Mouse (Mus musculus) ES-CJ7 (cell line): ENCODE results near the gene Fev.

ENCODE experiments used
- DNase-seq: peaks from one replicate; pipeline ENCODE4 v3.0.0; 2011; ENCODE audit warnings: low read depth, low spot score

The Fev gene

DNA sequence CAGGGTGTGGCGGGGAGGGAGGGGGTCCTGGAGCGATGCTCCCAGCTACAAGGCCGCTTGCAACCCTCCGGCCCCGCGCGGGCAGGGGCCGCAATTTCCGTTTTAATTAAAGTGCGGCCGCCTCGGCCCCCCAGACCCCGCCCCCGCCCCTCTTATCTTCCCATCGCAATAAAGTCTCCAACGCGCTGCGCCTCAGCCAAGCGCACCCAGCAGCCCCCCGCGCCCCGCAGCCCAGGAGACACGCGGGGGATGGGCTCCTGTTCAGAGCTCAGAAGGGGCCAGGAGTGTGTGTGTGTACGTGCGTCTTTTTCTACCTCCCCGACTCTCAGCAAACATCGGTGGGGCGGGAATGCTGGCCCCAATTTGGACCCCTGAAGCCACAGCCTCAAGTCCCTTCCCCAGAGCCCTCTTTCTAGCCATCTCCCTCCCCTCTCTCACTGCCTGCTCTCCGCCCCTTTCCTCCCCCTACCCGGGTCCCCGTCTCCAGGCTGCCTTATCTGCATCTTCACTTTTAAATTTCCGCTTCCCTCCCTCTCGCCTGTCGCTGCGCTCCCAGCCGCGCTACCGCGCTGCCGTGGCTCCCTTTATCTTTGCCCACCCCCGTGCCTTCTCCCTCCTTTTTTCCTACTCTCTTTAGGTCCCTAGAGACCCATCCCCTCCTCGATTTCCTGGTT is at the start of gene Fev:
Fev (minus strand) TSS at position 51 of the 674 bp plus-strand sequence.
- peak; percentile 88 for DNase-seq

DNA sequence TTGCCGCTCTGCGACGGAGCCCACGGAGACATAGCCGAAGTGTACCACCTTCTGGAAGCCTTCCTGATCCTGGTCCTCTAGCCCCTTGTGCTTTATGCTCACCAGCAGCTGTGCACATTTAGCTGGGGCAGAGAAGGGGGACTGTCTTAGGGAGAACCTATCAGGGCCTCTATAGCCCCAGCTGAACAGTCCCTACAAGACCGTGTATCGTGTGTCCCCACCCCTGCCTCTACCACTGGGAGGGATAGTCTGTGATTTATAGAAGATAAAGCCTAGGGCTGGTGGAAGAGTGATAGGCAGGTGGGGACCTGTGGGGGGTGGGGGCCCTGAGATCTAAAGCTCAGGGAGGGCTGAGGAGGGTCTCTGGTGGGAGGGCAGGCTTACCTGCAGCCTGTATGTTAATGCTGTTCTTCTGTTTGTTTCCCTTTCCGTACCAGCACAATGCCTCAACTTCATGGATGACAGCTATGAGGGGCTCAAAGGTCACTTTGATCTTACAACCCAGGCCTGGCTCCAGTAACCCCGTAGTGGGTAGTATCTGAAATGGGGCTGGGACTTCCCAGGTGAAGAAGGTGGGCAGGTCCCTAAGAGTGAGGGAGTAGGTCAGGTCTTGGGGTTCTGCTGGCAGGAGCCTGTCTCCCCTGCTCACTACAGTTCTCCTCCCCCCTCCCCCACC is 42.5 kb upstream of the Fev start:
- no peak for DNase-seq

DNA sequence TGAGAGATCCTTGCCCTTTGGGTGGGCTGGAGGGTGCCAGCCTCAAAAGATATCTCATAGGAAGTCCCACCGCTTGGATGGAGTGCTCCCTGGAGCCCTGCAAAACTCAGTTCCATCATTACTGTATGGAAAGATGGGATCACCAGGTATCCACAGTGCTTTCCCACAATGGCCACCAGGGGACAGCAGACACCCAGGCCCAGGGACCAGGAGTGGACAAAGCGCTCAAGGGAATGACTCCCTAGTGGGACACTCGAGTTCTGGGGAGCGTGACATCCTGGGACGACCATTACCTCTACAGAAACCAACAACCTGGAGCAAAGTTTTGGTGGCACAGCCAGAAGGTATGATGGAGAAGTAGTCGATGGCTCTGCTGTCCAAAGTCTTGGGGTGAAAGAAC is 41.5 kb upstream of the Fev start:
- peak; percentile 44 for DNase-seq

DNA sequence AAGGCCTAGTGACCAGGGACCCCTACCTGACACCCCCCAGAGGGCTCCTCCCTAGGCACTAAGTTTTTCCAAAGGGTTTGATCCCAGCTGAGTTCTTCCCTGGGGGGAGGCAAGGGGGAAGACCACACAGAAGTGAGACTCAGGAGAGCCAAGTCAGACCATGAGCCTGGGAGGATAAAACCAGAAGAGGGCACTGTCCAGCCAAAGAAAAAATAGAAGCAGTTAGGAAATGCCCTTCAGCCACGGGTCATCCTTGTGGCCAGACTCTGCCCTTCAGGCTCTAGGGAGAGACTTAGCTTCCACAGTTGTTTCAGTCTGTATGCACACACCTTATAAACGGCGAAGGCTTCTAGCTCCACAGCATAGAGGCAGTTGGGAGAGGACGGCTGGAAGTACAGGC is 39.2 kb upstream of the Fev start:
- no peak for DNase-seq

DNA sequence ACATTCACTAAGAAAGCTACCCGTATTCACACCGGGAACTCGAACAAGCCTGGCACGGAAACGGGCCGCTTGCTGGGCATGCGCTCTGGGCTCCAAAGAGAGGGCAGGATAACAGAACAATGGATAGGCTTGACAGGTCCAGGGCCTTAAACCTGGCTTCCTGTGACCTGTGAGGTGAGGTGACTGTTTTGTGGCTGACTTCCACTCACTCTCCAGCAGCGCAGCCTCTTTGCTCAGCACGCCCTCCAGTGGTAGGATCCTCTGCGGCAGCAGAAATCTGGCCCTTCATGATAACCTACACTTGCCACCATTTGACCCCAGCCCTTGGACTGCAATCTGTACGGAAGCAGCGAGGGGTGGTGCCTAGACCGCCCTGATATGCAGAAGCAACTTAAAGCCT is 30.5 kb upstream of the Fev start:
- DNase-seq, result peak; percentile 70

DNA sequence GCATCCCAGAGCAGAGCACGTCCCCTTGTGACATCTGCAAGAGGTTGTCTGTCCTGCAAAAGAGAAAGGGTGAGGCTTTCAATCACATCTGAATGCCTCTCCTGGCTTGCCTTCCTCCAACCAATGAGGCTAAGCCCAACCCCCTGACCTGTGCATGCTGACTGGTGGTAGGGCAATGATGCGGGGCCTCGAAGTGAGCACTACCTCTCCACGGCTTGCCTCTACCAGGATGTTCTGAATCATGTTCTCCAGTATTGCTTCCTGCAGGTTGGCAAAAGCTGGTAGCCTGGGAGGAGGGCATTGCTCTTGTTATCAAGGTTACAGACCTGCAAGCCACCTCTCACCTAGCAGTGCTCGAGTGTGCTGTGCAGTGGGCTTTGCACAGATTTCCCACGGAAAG is 17.0 kb upstream of the Fev start:
- no peak for DNase-seq

DNA sequence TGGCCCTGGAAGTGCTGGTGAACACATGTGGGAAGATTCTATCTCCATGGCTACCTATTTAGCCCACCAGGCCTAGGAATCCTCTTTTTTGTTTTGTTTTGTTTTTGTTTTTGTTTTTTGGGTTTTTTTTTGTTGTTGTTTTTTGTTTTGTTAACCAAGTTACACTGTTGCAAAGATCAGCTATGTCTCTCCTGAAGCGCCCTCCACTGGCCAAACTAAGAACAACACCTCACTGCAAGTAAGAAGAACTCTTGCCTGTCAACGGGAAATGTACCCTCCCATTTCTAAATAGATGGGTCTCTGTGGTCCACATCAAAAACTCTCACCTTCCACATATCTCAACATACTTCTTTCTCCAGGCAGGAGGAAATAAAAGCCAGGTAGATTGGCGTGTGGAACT is 16.5 kb upstream of the Fev start:
- peak; percentile 90 for DNase-seq

DNA sequence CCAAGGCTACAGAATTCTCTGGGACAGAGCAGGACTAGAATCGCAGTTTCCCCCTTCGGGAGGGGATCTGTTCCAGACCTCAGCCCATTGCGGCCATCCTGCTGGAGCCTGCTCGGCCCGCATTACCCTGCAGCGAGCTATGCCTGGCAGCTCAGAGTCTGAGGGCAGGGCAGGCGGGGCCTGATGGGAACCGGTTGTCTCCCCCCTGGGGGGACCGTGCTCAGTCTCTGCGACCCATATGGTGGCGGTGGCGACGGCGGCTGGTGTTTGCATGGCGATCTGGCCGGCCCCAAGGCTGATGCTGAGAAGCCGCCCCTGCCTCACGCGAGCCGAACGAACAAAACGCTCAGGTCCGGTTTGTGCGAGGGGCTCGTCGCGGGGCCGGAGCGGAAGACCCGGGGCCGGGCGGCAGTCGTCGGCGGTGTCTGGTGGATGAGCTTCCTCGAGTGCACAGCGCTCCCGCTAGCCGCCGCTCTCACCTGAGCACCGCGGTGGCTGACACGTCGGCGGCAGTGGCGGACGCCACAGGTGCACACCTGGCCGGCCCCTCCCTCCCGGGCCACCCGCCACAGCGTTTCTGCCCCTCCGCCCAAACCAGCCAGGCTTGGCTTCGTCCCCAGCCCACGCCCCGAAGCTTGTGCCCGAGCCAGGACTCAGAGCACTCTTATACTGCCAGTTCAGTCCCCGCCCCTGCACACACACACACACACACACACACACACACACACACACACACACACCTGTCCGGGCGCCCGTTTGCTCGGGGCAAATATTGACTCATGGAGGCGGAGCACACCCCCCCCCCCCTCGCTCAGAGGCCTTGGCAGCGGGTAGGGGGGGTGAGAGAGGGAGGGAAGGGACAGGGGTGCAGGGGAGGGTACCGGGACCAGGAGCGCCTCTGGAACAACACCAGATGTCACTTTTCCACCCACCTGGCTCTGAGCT is 15.4 kb upstream of the Fev start:
- DNase-seq, result no peak

DNA sequence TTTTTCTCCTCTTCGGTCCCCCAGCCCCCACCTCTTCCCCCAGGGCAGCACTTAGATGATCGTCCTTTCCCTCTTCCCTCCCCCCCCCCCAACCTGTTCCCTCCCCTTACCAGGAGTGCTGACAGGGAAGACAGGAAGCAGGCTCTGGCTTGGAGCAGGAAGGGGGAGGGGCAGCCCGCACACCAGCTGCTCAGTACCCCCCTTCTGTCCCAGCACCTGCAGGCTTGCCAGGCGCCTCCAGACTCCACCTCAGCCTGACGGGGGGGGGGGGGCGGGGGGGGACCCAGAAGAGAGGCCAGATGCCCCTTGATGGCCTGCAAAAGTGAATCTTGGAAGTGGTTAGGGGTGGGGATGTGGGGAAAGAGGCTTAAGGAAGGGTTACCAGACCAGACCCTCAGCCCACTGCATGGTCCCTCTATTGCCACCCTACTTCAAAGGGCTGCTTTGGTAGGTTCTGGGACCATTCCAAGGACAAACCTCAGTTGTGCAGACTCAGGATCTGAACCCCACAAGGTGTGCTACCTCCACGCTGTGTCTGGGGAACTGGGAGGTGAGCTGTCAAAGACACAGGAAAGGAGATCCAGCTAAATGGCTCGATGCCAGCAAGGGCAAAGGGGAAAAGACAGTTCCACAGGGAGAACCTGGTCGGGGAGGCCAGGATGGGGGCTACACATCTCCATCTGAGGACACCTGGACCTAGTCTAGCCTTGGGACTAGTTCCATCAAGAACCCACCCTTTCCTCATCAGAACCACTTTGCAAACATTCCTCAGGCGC is 13.6 kb upstream of the Fev start:
- no peak for DNase-seq

DNA sequence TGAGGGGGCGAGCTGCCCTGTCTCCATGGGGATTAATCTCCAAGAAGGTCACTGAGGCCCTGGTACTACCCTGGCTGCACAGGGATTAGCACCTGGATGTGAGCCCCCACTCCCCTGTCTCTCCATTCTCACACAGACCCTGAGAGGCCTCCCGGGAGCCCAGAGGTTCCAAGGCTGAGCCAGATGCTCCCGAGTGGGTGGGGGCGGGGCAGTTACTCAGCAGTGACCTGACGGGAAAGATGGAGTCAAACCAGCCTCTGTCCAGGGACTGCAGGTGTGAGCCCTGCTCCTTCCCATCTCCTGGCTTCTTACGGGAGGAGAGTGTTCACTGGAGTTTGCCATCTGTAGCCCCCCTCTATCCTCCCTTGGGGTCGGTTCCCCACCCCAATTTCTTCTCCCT is 12.8 kb upstream of the Fev start:
- no peak for DNase-seq

DNA sequence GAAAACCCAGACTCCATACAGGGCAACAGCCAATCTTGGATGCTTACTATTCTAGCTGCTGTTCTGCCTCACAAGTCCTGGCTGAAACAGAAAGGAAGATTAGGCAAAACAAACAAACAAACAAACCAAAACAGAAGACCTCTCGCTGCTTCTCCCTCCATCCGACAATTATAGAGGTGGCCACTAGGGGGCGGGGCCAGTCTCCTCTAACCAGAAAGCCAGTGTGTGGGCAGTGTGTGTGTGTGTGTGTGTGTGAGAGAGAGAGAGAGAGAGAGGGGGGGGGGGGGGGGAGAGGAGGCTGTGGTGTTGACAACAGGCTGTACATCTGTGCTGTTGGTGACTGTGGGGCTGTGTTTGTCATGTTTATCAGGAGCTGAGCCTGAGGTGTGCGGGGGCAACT is 9.7 kb upstream of the Fev start:
- DNase-seq, result peak; percentile 74

DNA sequence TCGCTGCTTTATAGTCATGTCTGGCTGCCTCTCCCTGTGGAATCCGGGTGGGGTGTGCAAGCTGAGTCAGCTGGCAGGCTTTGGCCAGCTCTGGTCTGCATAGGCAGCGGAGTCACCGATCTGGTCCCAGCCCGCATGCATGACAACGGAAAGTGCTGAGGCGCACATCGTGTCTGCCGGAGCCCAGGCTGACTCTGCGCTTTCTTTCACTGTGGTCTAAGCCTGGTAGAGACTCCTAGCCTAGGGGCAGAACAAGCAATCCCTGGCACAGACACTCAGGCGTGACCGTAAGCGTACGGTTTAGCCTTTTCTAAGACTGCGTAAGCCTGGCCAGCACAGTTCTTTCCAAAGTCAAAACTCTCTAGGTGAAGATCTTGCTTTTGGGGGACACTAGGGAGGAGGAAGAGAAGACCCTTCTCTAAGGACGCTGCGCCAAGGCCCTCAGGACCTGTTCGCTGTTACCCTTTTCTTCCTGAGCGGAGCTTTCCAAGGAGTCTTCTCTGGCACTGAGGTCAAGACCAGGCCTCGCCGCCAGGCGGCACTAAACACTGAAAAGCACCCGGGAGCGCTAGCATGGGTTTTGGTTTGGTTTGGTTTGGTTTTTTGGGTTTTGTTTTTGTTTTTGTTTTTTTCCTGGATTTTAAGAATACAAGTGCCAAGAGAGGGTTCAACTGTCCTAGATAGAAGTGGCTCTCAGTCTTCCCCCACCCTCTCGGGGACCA is 8.1 kb upstream of the Fev start, which contains the start of gene Cryba2:
Cryba2 (minus strand) TSS at position 10 of the 722 bp plus-strand sequence.
- peak; percentile 86 for DNase-seq

DNA sequence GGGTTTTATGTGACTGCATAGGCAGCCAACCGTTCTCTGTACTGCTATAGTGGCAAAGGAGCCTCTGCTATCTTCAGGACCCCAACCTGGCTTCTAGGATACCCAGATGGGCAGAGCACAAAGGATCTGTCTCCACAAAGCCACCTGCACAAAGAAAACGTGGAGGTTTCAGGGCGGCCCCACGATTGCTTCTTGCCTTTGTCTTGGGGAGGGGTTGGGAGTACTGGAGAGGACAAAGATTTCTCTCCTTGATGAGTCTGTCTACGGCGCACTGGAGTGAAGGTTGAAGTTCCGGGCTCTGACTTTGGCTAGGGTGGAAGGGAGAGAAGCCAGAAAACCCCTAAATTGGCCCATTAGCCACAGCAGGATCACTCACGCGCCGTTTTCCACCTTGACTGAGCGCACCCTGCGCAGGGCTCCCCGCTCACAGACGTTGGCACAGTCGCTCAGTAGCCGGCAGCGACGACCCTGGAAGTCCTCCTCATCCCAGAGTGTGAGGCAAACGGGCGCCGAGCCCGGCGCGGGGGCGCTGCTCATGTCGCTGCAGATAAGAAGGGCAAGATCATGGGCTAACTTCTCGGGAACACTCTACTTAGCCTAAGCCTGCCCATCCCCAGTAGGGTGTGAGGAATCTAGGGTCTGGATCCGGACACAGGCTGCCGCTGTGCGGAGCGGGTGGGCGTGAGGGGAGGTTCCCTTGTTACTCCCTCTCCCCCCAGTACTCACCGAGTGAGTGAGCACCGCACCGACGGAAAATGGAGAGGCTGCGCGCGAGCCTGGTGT is 7.3 kb upstream of the Fev start:
- no peak for DNase-seq

DNA sequence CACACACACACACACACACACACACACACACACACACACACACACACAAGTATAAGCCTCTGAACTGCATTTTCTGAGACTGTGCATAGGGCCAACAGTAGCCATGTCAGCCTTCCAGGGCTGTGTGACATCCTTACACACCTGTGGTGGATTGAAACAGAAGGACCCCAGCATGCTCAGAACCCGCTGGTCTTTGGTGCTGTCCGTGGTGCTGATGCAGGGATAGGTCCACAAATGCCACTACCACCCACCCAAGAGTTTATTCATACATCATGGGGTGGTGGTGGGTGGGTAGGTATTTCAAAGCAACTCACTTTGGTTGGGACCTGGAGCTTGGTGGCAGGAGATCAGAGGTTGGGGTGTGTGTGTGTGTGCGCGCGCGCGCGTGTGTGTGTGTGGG is 6.3 kb upstream of the Fev start:
- peak; percentile 80 for DNase-seq

DNA sequence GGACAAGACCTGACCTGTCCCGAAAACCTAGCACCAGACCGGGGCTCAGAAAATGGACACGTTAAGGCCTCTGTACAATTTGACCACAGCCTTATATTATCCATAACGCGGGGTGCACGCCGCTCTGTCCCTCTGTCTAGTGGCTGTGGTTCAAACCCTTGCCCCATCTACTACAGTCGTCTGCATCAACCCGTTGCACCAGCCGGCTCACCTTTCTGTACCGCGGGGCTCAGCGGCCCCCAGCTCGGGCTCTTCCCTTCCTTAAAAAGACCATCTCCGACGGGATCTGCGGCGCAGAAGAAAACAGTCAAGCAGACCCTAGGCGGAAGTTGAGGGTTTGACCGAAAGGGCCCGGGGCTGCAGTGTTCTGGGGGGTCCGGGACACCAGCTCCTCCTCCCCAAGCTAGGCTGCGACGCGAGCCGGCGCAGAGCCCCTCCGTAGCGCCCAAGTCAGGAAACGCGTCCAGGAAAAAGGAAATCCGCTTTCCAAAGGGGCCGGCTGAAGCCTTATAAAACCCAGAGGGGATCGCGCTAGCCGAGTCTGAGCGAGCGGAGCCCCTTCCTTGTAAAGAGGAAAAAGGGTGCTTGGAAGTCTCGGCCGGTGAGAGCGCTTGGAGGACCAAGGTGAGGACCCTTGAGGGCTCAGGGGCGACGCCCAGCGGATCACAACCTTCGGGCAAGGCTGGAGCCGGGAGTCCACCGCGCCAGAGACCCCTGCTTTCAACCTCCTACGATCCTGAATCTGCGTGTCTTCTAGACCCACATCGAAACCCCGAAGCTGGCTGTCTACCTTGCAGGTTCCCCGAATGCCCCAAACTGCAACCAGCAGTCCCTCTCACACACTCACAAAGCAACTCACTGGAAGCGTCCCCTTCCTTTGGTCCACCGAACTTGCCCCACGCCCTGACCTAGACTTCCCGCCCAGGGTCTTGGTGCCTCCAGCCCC is 750 bp downstream of the Fev start:
- peak; percentile 74 for DNase-seq

DNA sequence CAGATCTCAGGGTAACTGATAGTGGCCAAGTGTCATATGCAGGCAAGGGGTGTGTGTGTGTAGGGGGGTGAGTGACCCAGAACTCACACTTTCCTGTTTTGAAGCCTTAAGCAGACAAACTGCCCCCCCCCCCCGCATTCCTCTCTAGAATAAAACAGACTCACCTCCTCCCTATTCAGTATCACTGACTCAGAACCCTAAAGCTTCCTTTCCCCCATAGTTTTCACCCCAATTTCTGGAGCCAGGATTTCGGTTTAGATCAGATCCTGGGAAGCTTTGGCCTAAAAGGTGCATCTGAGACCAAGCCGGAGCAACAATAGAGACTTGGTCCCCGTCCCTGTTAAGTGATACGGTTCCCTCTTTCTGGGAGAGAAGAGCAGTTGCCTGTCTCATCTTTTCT is 1.8 kb downstream of the Fev start:
- peak; percentile 12 for DNase-seq

DNA sequence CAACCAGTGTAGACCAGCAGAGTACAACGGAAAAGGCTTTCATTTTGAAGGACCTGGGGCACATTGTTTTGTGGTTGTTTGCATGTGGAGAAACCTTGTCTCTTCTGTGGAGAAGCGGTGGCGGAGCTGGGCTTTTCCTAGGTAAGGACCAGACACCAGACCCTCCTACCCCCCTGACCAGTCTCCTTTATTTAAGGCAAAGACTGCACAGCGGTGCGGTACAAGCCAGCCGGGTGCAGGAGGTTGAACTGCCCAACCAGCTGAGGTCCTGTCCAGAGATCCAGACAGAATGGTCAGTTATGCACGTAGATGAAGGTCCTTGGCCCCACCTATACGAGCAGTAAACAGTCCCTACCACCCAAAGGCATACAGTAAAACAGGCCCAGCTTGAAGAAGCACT is 2.4 kb downstream of the Fev start:
- DNase-seq, result no peak

DNA sequence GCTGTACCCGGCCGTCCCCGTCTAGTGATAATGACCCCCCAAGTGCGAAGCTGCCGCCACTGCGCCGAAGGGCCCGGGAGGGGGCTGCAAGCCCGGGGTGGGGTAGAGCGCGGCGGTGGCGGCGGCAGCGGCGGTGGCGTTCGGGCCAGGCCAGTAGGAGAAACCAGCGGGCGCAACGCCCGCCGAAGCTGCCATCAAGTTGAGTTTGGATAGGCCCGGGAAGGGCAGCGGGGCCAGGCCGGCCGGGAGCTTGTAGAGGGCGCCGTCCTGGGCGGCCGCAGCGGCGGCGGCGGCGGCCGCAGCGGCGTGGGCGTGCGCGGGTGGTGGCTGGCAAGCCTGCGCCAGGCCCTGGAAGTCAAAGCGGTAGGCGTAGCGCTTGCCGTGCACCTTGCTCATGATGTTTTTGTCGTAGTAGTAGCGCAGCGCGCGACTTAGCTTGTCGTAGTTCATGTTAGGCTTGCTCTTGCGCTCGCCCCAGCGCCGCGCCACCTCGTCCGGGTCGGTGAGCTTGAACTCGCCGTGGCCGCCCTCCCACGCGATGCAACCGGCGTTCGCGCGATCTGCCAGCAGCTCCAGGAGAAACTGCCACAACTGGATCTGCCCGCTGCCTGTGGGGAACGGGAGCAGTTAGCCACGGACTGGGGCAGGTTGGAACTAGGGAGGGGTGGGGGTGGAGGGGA is 3.0 kb downstream of the Fev start:
- DNase-seq, result peak; percentile 74
